In the genomic region with DNA sequence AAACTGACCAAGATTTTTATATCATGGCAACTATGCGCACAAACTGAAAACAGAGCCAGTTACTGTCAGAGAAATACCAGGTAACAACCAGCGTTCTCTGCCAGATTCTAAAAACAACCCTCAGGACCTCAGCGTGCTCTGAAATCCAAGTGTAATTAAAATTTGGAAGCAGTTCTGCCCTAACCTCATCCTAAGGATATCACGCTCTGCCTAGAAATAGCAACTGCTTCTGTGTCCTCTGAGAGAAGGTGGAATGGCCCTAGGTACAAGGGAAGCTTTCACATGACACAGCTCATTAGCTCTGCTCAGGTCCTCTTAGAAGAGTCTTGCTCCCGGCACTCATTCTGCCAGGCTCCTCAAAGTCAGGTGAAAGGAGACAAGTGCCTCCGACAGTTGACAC, we compare ENCODE assay signal across 19 mouse cellular contexts. TPM values are rescaled to one million over a fixed set of nuclear protein-coding genes. Genes with fewer than 3 reads are reported as not detected.
DNase-seq lines count a peak whose midpoint lies in the region; ATAC-seq and TF ChIP-seq lines count a peak whose summit lies in the region.
"Had no signal": no experiment of that assay in that cellular context is flagged by ENCODE, and none has a peak within 500 bp of the region (broad histone marks: within the 10 kb centered on the region; RNA-seq: fewer than 3 reads in every experiment).

No protein-coding gene starts in this region.

- 57% methylated on average over 6 of the region's 6 CpGs for WGBS in heart, adult 2 months
- 94% methylated on average over 6 of the region's 6 CpGs for WGBS in midbrain, embryonic 11.5 days
- 87% methylated on average over 6 of the region's 6 CpGs for WGBS in midbrain, embryonic 15.5 days
- WGBS in heart, postnatal 0 days, result 51% methylated on average over 6 of the region's 6 CpGs
- 90% methylated on average over 6 of the region's 6 CpGs for WGBS in stomach, postnatal 0 days

- H3K79me2 ChIP-seq in heart, adult 2 months (replicated peaks; ENCODE audit: control insufficient read depth, insufficient read depth, low read length), result no peaks in the 10 kb centered on the region

- no peak for TF ChIP-seq CTCF in heart, adult 2 months (IDR thresholded peaks at IDR 0.05)
- no peak for TF ChIP-seq CTCF in heart, postnatal 0 days (IDR thresholded peaks at IDR 0.05; ENCODE audit: low read depth)
- TF ChIP-seq CTCF in stomach, postnatal 0 days (IDR thresholded peaks at IDR 0.05; ENCODE audit: low read depth), result no peak

- H3K27me3 ChIP-seq in heart, adult 2 months (ENCODE audit: control insufficient read depth, insufficient read depth, low read length), result no peaks in the 10 kb centered on the region
- H3K27me3 ChIP-seq in midbrain, embryonic 11.5 days (ENCODE audit: control insufficient read depth, insufficient read depth, low read length), result no peaks in the 10 kb centered on the region
- no peaks in the 10 kb centered on the region for H3K27me3 ChIP-seq in midbrain, embryonic 15.5 days (replicated peaks)
- H3K27me3 ChIP-seq in heart, postnatal 0 days (ENCODE audit: control insufficient read depth, insufficient read depth, low read length), result no peaks in the 10 kb centered on the region
- no peaks in the 10 kb centered on the region for H3K27me3 ChIP-seq in stomach, postnatal 0 days (ENCODE audit: control insufficient read depth, insufficient read depth, low read length)
- H3K27me3 ChIP-seq: CH12.LX; embryonic facial prominence, embryonic 15.5 days; forebrain, embryonic 15.5 days; heart, embryonic 13.5 days; hindbrain, embryonic 12.5 days had no signal

- intact Hi-C loops in heart, adult 2 months (cut with DNase I), result loop anchor here (5.0 kb wide), 1 partner anchor 246 kb away; no protein-coding TSS in a partner anchor

- no peak for ATAC-seq in midbrain, embryonic 11.5 days (ENCODE audit: low FRiP score)
- ATAC-seq in midbrain, embryonic 15.5 days (replicated peaks), result no peak
- ATAC-seq in heart, postnatal 0 days (ENCODE audit: insufficient read depth, low read depth), result no peak; the same call in 1 of the 2 replicates
- no peak for ATAC-seq in stomach, postnatal 0 days (ENCODE audit: low FRiP score, low TSS enrichment)
- ATAC-seq: forebrain, embryonic 15.5 days; hindbrain, embryonic 16.5 days had no signal

- no peak overlapping the region for H3K4me3 ChIP-seq in heart, adult 2 months
- no peak overlapping the region for H3K4me3 ChIP-seq in midbrain, embryonic 11.5 days (ENCODE audit: low read depth, low read length)
- H3K4me3 ChIP-seq in midbrain, embryonic 15.5 days, result no peak overlapping the region
- no peak overlapping the region for H3K4me3 ChIP-seq in heart, postnatal 0 days (ENCODE audit: low read depth, low read length)
- no peak overlapping the region for H3K4me3 ChIP-seq in stomach, postnatal 0 days (ENCODE audit: low read depth, low read length)
- H3K4me3 ChIP-seq: embryonic facial prominence, embryonic 15.5 days; erythroblast, embryonic 14.5 days; forebrain, embryonic 15.5 days; heart, embryonic 13.5 days; hindbrain, embryonic 12.5 days had no signal

- TF ChIP-seq POLR2A in heart, adult 2 months (IDR thresholded peaks at IDR 0.05; ENCODE audit: insufficient read depth, low read depth, low read length), result 0 out of 2 replicates have a peak, but pooled peaks have one; percentile 24

- 0 out of 2 replicates have a peak, but pooled peaks have one; percentile 30 for TF ChIP-seq EP300 in heart, adult 2 months (IDR thresholded peaks at IDR 0.05; ENCODE audit: insufficient read depth, low read depth, low read length)
- no peak for TF ChIP-seq EP300 in heart, postnatal 0 days (IDR thresholded peaks at IDR 0.05; ENCODE audit: low read depth)
- no peak for TF ChIP-seq EP300 in stomach, postnatal 0 days (optimal IDR thresholded peaks at IDR 0.05)

- peak overlapping the region; percentile 81 for H3K27ac ChIP-seq in heart, adult 2 months
- no peak overlapping the region for H3K27ac ChIP-seq in midbrain, embryonic 11.5 days (ENCODE audit: low read depth, low read length)
- no peak overlapping the region for H3K27ac ChIP-seq in midbrain, embryonic 15.5 days
- H3K27ac ChIP-seq in heart, postnatal 0 days (ENCODE audit: low read depth), result no peak overlapping the region
- H3K27ac ChIP-seq in stomach, postnatal 0 days (replicated peaks), result no peak overlapping the region
- H3K27ac ChIP-seq: embryonic facial prominence, embryonic 15.5 days; forebrain, embryonic 15.5 days; heart, embryonic 13.5 days; hindbrain, embryonic 12.5 days had no signal

- DNase-seq in heart, adult 2 months, result peak in 1 of 2 experiments; percentile 28
- no peak for DNase-seq in heart, postnatal 4 days
- peak; percentile 19 for DNase-seq in midbrain, embryonic 11.5 days (ENCODE audit: low spot score, missing footprints)
- peak; percentile 19 for DNase-seq in heart, postnatal 0 days (ENCODE audit: low spot score)
- no peak for DNase-seq in stomach, postnatal 0 days (ENCODE audit: low spot score)
- DNase-seq: adrenal gland, adult 2 months; adrenal gland, postnatal 25 days; cerebellum, adult 2 months; embryo, embryonic 11 days; gastrocnemius, postnatal 36 days; kidney, adult 11 months had no signal

- H3K4me1 ChIP-seq in heart, adult 2 months (ENCODE audit: control insufficient read depth, insufficient read depth, low read length), result peaks cover 3% of the 10 kb centered on the region; the same call in 1 of the 2 replicates
- H3K4me1 ChIP-seq in midbrain, embryonic 11.5 days (ENCODE audit: control insufficient read depth, insufficient read depth, low read length), result no peaks in the 10 kb centered on the region
- no peaks in the 10 kb centered on the region for H3K4me1 ChIP-seq in midbrain, embryonic 15.5 days
- H3K4me1 ChIP-seq in heart, postnatal 0 days (ENCODE audit: control insufficient read depth, insufficient read depth), result peaks cover 13% of the 10 kb centered on the region; the same call in 1 of the 2 replicates
- H3K4me1 ChIP-seq in stomach, postnatal 0 days (replicated peaks; ENCODE audit: control insufficient read depth, insufficient read depth), result no peaks in the 10 kb centered on the region
- H3K4me1 ChIP-seq: embryonic facial prominence, embryonic 15.5 days; forebrain, embryonic 15.5 days; heart, embryonic 13.5 days; hindbrain, embryonic 12.5 days had no signal

- no peaks in the 10 kb centered on the region for H3K36me3 ChIP-seq in heart, adult 2 months (ENCODE audit: control insufficient read depth, insufficient read depth, low read length)
- H3K36me3 ChIP-seq in midbrain, embryonic 11.5 days (ENCODE audit: control insufficient read depth, insufficient read depth, low read length), result no peaks in the 10 kb centered on the region
- H3K36me3 ChIP-seq in midbrain, embryonic 15.5 days (replicated peaks), result no peaks in the 10 kb centered on the region
- H3K36me3 ChIP-seq in heart, postnatal 0 days (replicated peaks; ENCODE audit: control insufficient read depth, insufficient read depth, low read length), result no peaks in the 10 kb centered on the region
- no peaks in the 10 kb centered on the region for H3K36me3 ChIP-seq in stomach, postnatal 0 days (ENCODE audit: control insufficient read depth, insufficient read depth, low read length)
- H3K36me3 ChIP-seq: embryonic facial prominence, embryonic 15.5 days; forebrain, embryonic 15.5 days; heart, embryonic 13.5 days; hindbrain, embryonic 12.5 days had no signal

- H3K9ac ChIP-seq in heart, adult 2 months (ENCODE audit: low read depth, low read length), result no peak overlapping the region
- H3K9ac ChIP-seq in midbrain, embryonic 11.5 days (ENCODE audit: low read length), result no peak overlapping the region
- no peak overlapping the region for H3K9ac ChIP-seq in midbrain, embryonic 15.5 days
- H3K9ac ChIP-seq in heart, postnatal 0 days (replicated peaks; ENCODE audit: low read depth, low read length), result no peak overlapping the region
- no peak overlapping the region for H3K9ac ChIP-seq in stomach, postnatal 0 days (ENCODE audit: low read length)
- H3K9ac ChIP-seq: embryonic facial prominence, embryonic 15.5 days; forebrain, embryonic 15.5 days; heart, embryonic 13.5 days; hindbrain, embryonic 12.5 days had no signal

- H3K9me3 ChIP-seq in midbrain, embryonic 11.5 days (ENCODE audit: control insufficient read depth, low read length), result no peaks in the 10 kb centered on the region
- H3K9me3 ChIP-seq in midbrain, embryonic 15.5 days, result no peaks in the 10 kb centered on the region
- no peaks in the 10 kb centered on the region for H3K9me3 ChIP-seq in heart, postnatal 0 days (replicated peaks; ENCODE audit: control insufficient read depth, low read length)
- H3K9me3 ChIP-seq in stomach, postnatal 0 days (ENCODE audit: control insufficient read depth, low read length), result no peaks in the 10 kb centered on the region
- H3K9me3 ChIP-seq: embryonic facial prominence, embryonic 15.5 days; forebrain, embryonic 15.5 days; heart, embryonic 13.5 days; hindbrain, embryonic 12.5 days had no signal

- no peak overlapping the region for H3K4me2 ChIP-seq in midbrain, embryonic 11.5 days
- H3K4me2 ChIP-seq in midbrain, embryonic 15.5 days, result no peak overlapping the region
- no peak overlapping the region for H3K4me2 ChIP-seq in heart, postnatal 0 days (ENCODE audit: low read depth, low read length)
- H3K4me2 ChIP-seq in stomach, postnatal 0 days (replicated peaks; ENCODE audit: low read depth), result no peak overlapping the region
- H3K4me2 ChIP-seq: embryonic facial prominence, embryonic 15.5 days; forebrain, embryonic 15.5 days; heart, embryonic 13.5 days; hindbrain, embryonic 12.5 days had no signal

RNA-seq across cellular contexts. Expression of a gene that starts 44.2 kb away (rescaled TPM):
- total RNA-seq in heart, adult 2 months (2021), result 10 to 100 TPM; 13.6 to 16.9 TPM
- polyA plus RNA-seq in heart, adult 2 months (2012; rRNA removed), result 6.6 and 10.7 TPM in 2 replicates
- total RNA-seq in heart, postnatal 4 days (2021), result 1 to 10 TPM; 7.4 to 7.9 TPM
- 1.9 and 2.0 TPM in 2 replicates for polyA plus RNA-seq in midbrain, embryonic 11.5 days (2014; fragmentation: Nextera tagmentation; extraction: Ambion mirVana)
- 1.4 and 1.9 TPM in 2 replicates for polyA plus RNA-seq in midbrain, embryonic 15.5 days (2015; fragmentation: Nextera tagmentation; extraction: Ambion mirVana)
- total RNA-seq in heart, postnatal 0 days (2014; rRNA removed; ENCODE audit: low replicate concordance), result 3.8 and 6.5 TPM in 2 replicates
- polyA plus RNA-seq in heart, postnatal 0 days (2015; fragmentation: Nextera tagmentation; extraction: Ambion mirVana), result 3.5 and 4.3 TPM in 2 replicates
- polyA plus RNA-seq in stomach, postnatal 0 days (2015; fragmentation: Nextera tagmentation; extraction: Ambion mirVana), result 29.0 and 30.9 TPM in 2 replicates

RNA-seq across cellular contexts. Expression of a gene that starts 48.9 kb away (rescaled TPM):
- 10 to 100 TPM; 23.8 to 25.2 TPM for total RNA-seq in heart, adult 2 months (2021)
- 10.9 and 20.3 TPM in 2 replicates for polyA plus RNA-seq in heart, adult 2 months (2012; rRNA removed)
- 10 to 100 TPM; 44.7 to 45.0 TPM for total RNA-seq in heart, postnatal 4 days (2021)
- polyA plus RNA-seq in midbrain, embryonic 11.5 days (2014; fragmentation: Nextera tagmentation; extraction: Ambion mirVana), result 96.4 and 97.8 TPM in 2 replicates
- polyA plus RNA-seq in midbrain, embryonic 15.5 days (2015; fragmentation: Nextera tagmentation; extraction: Ambion mirVana), result 60.1 and 61.7 TPM in 2 replicates
- total RNA-seq in heart, postnatal 0 days (2014; rRNA removed; ENCODE audit: low replicate concordance), result 27.2 and 32.2 TPM in 2 replicates
- 18.4 and 20.0 TPM in 2 replicates for polyA plus RNA-seq in heart, postnatal 0 days (2015; fragmentation: Nextera tagmentation; extraction: Ambion mirVana)
- polyA plus RNA-seq in stomach, postnatal 0 days (2015; fragmentation: Nextera tagmentation; extraction: Ambion mirVana), result 9.6 and 10.3 TPM in 2 replicates
- total RNA-seq: CH12.LX had no signal
- polyA plus RNA-seq: erythroblast, embryonic 14.5 days had no signal

RNA-seq across cellular contexts. Expression of a gene that starts 50.7 kb away (rescaled TPM):
- under 1 TPM; 0.96 to 0.97 TPM for total RNA-seq in heart, adult 2 months (2021)
- 0.62 and 1.1 TPM in 2 replicates for polyA plus RNA-seq in heart, adult 2 months (2012; rRNA removed)
- 1 to 10 TPM; 1.1 to 1.4 TPM for total RNA-seq in heart, postnatal 4 days (2021)
- 5.1 and 7.0 TPM in 2 replicates for polyA plus RNA-seq in midbrain, embryonic 11.5 days (2014; fragmentation: Nextera tagmentation; extraction: Ambion mirVana)
- 7.0 and 7.5 TPM in 2 replicates for polyA plus RNA-seq in midbrain, embryonic 15.5 days (2015; fragmentation: Nextera tagmentation; extraction: Ambion mirVana)
- total RNA-seq in heart, postnatal 0 days (2014; rRNA removed; ENCODE audit: low replicate concordance), result 1.0 and 1.4 TPM in 2 replicates
- polyA plus RNA-seq in heart, postnatal 0 days (2015; fragmentation: Nextera tagmentation; extraction: Ambion mirVana), result 0.33 and 0.36 TPM in 2 replicates
- polyA plus RNA-seq in stomach, postnatal 0 days (2015; fragmentation: Nextera tagmentation; extraction: Ambion mirVana), result 0.40 and 0.50 TPM in 2 replicates

Comparison
In these comparisons a context has a peak if more than half of its experiments do, and no peak if none do; other contexts are left out.
1. DNase-seq: peak in midbrain, embryonic 11.5 days (single experiment) and heart, postnatal 0 days (single experiment); none in heart, postnatal 4 days (single experiment) and stomach, postnatal 0 days (single experiment).